Mouse (Mus musculus) ES-E14 (cell line): ENCODE results near the gene Olfr148. TPM values are rescaled to one million over a fixed set of nuclear protein-coding genes. Genes with fewer than 3 reads are reported as not detected.

Experiments
- DNase-seq: peaks from one replicate; pipeline ENCODE4 v3.0.0-alpha.2; 2013; ENCODE audit warnings: low read depth, low spot score
- H3K27ac ChIP-seq: 2 replicates; pipeline ENCODE4 v1.5.1; 2012; ENCODE audit warnings: low read depth, mild to moderate bottlenecking, low read length, moderate library complexity, mixed read lengths; ENCODE audit not compliant: poor library complexity, insufficient read depth, severe bottlenecking
- H3K36me3 ChIP-seq: 2 replicates; pipeline ENCODE4 v1.6.1; 2012; ENCODE audit warnings: mild to moderate bottlenecking, low read length, moderate library complexity, mixed read lengths; ENCODE audit not compliant: control insufficient read depth, poor library complexity, insufficient read depth, severe bottlenecking
- H3K4me1 ChIP-seq, 2 experiments: fragments of 150-350 bp in 1 of 2; sonication (generic) in 1 of 2; 2 replicates each; pipeline ENCODE4 v1.6.1; 2012; ENCODE audit warnings: low read length in 2 of 2, mild to moderate bottlenecking in 1 of 2, mixed read lengths in 1 of 2; ENCODE audit not compliant: control insufficient read depth in 2 of 2, insufficient read depth in 2 of 2, poor library complexity in 1 of 2
- H3K4me3 ChIP-seq, 2 experiments: fragments of 150-350 bp in 1 of 2; sonication (generic) in 1 of 2; 2 replicates each; pipeline ENCODE4 v1.5.1; 2012; ENCODE audit warnings: low read length in 2 of 2, low read depth in 1 of 2, mild to moderate bottlenecking in 1 of 2, mixed read lengths in 1 of 2; ENCODE audit not compliant: insufficient read depth in 1 of 2, poor library complexity in 1 of 2, severe bottlenecking in 1 of 2
- H3K9ac ChIP-seq: 2 replicates; pipeline ENCODE4 v1.6.1; 2012; ENCODE audit warnings: low read depth, mild to moderate bottlenecking, low read length, mixed read lengths; ENCODE audit not compliant: poor library complexity, insufficient read depth, severe bottlenecking
- H3K9me3 ChIP-seq: fragments of 150-350 bp; sonication (generic); 2 replicates; pipeline ENCODE4 v1.6.1; 2012; ENCODE audit warnings: low read depth, mild to moderate bottlenecking, low read length; ENCODE audit not compliant: control insufficient read depth, insufficient read depth
- CHD2 ChIP-seq: IDR thresholded peaks from 2 replicates; pipeline ENCODE4 v1.6.1; 2014; ENCODE audit warnings: mild to moderate bottlenecking, low read depth, low read length, inconsistent platforms
- HCFC1 ChIP-seq: IDR thresholded peaks from 2 replicates; pipeline ENCODE4 v1.6.1; 2012; ENCODE audit warnings: low read length, inconsistent platforms, borderline replicate concordance; ENCODE audit not compliant: insufficient read depth
- MAFK ChIP-seq: IDR thresholded peaks from 2 replicates; pipeline ENCODE4 v1.6.1; 2014; ENCODE audit warnings: mild to moderate bottlenecking, low read depth, low read length, inconsistent platforms; ENCODE audit not compliant: insufficient read depth
- ZC3H11A ChIP-seq: IDR thresholded peaks from 2 replicates; pipeline ENCODE4 v1.6.1; 2012; ENCODE audit warnings: low read depth, mild to moderate bottlenecking, inconsistent platforms, low read length, borderline replicate concordance
- ZNF384 ChIP-seq: IDR thresholded peaks from 2 replicates; pipeline ENCODE4 v1.6.1; 2012; ENCODE audit warnings: low read depth, low read length, inconsistent platforms
- in situ Hi-C, 2 experiments: fragments of 600-800 bp; cut with MboI; formaldehyde crosslinking; loops; one replicate each; pipeline ENCODE4 v1.15.1; 2025; ENCODE audit warnings: low sequenced_read_pairs in 2 of 2, inconsistent platforms in 1 of 2; ENCODE audit not compliant: unreplicated experiment in 2 of 2
- total RNA-seq: library from RNA; depleted of rRNA; stranded (reverse); fragments of 300-350 nt; gene quantifications from 2 replicates; pipeline ENCODE4 v1.2.3, GENCODE M21; 2012; rRNA removed

Gene Olfr148
- total RNA-seq, 1 experiment, result not detected

- DNase-seq, result no peak
- Histone ChIP-seq H3K36me3 (no peaks in the 10 kb centered on the region), H3K9me3 (no peaks in the 10 kb centered on the region), H3K4me1 (no peaks in the 10 kb centered on the region), H3K4me3 (no peak within 1 kb of the TSS), H3K27ac (no peak within 1 kb of the TSS), H3K9ac (no peak within 1 kb of the TSS)
- in situ Hi-C loops, result no loop called here
- TF ChIP-seq CHD2, result no peak
Measured at GRCm38 (mm10) chr9:39644785-39645184, 34.3 kb downstream of the Olfr148 start, which contains the start of gene Olfr961. Olfr961 (plus strand) TSS chr9:39645085.

GRCm38 (mm10) chr9:39647382-39647781 lies 36.9 kb downstream of the Olfr148 start:
- in situ Hi-C loops, result no loop called here
- Histone ChIP-seq H3K36me3 (no peaks in the 10 kb centered on the region), H3K9ac (no peak overlapping the region), H3K27ac (no peak overlapping the region), H3K9me3 (no peaks in the 10 kb centered on the region), H3K4me3 (no peak overlapping the region), H3K4me1 (no peaks in the 10 kb centered on the region)
- TF ChIP-seq MAFK (no peak), HCFC1 (no peak), ZNF384 (no peak), CHD2 (no peak), ZC3H11A (no peak)
- DNase-seq, result no peak

GRCm38 (mm10) chr9:39654756-39655396 lies 44.4 kb downstream of the Olfr148 start:
- in situ Hi-C loops, result no loop called here
- Histone ChIP-seq H3K9ac (no peak overlapping the region), H3K36me3 (no peaks in the 10 kb centered on the region), H3K4me1 (no peaks in the 10 kb centered on the region), H3K9me3 (no peaks in the 10 kb centered on the region), H3K27ac (no peak overlapping the region), H3K4me3 (no peak overlapping the region)
- TF ChIP-seq MAFK, result no peak
- no peak for TF ChIP-seq CHD2
- no peak for TF ChIP-seq ZC3H11A
- no peak for TF ChIP-seq ZNF384
- no peak for TF ChIP-seq HCFC1
- no peak for DNase-seq

Other genes starting within 250 kb of the Olfr148 start
- not detected in 2 replicates for gene Olfr951, start 223.2 kb upstream of the Olfr148 start, total RNA-seq
- gene Olfr952, start 183.5 kb upstream of the Olfr148 start, total RNA-seq, result not detected in 2 replicates
- not detected in 2 replicates for gene Olfr954, start 154.0 kb upstream of the Olfr148 start, total RNA-seq
- gene Olfr955, start 138.7 kb upstream of the Olfr148 start, total RNA-seq, result not detected in 2 replicates
- not detected in 2 replicates for gene Olfr44, start 116.7 kb upstream of the Olfr148 start, total RNA-seq
- gene Olfr957, start 94.8 kb upstream of the Olfr148 start, total RNA-seq, result not detected in 2 replicates
- gene Olfr958, start 56.6 kb upstream of the Olfr148 start, total RNA-seq, result not detected in 2 replicates
- gene Olfr959, start 35.1 kb upstream of the Olfr148 start, total RNA-seq, result not detected in 2 replicates
- gene AW551984, start 6.3 kb upstream of the Olfr148 start, total RNA-seq, result 0.74 and 2.0 TPM in 2 replicates
- not detected in 2 replicates for gene Olfr960, start 10.7 kb downstream of the Olfr148 start, total RNA-seq
- gene Olfr961, start 34.4 kb downstream of the Olfr148 start, total RNA-seq, result not detected in 2 replicates
- not detected in 2 replicates for gene Olfr963, start 56.5 kb downstream of the Olfr148 start, total RNA-seq
- not detected in 2 replicates for gene Olfr149, start 96.5 kb downstream of the Olfr148 start, total RNA-seq
- not detected in 2 replicates for gene Olfr965, start 100.7 kb downstream of the Olfr148 start, total RNA-seq
- gene Olfr150, start 120.3 kb downstream of the Olfr148 start, total RNA-seq, result not detected in 2 replicates
- not detected in 2 replicates for gene Olfr967, start 135.6 kb downstream of the Olfr148 start, total RNA-seq
- gene Olfr968, start 172.6 kb downstream of the Olfr148 start, total RNA-seq, result 0.05 TPM in 1 of 2 replicates, not detected in the other
- not detected in 2 replicates for gene Olfr969, start 180.3 kb downstream of the Olfr148 start, total RNA-seq
- not detected in 2 replicates for gene Olfr970, start 198.2 kb downstream of the Olfr148 start, total RNA-seq
- not detected in 2 replicates for gene Olfr971, start 226.2 kb downstream of the Olfr148 start, total RNA-seq